Mouse (Mus musculus): ENCODE measurements around the gene Txnip. TPM values are rescaled to one million over a fixed set of nuclear protein-coding genes. Genes with fewer than 3 reads are reported as not detected.

Gene Txnip
- polyA plus RNA-seq, 1 experiment from 2014 or later: 106 TPM

DNA sequence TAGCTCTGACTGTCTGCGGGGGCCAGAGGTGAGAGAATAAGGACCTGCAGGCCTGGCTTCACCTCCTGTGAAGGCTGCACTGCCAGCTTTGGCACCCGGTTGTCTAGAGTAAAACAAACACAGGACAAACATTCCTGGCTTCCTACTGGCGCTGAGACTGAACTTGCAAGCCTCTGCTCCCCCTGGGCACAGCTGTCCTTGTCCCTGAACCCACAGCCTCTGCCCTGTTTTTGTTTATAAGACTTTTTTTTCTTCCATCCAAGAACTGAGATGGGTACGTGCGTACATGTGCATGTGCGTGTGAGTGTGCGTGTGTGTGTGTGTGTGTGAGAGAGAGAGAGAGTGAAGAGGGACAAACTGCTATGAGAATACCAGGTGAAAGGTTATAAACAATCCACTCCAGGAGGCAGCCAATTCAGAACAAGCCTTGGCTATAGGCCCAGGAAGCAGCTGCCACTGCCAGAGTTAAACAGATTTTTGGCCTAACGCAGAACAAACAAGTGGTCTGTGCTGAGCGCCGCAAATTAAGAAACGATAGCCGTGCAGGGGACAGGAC, 2.6 kb upstream of the Txnip start:
- Histone ChIP-seq H3K9me3 (replicated peaks; ENCODE audit: control insufficient read depth, low read length) (no peaks in the 10 kb centered on the region), H3K9ac (ENCODE audit: low read depth, low read length) (0 out of 2 replicates have a peak overlapping the region, but pooled peaks have one; percentile 39), H3K4me2 (no peak overlapping the region; the same call in 1 of the 2 replicates), H3K27me3 (ENCODE audit: control insufficient read depth, insufficient read depth, low read length) (no peaks in the 10 kb centered on the region), H3K27ac (ENCODE audit: low read depth, low read length) (peak overlapping the region; percentile 73), H3K4me1 (ENCODE audit: control insufficient read depth, insufficient read depth, low read length) (peaks cover 21% of the 10 kb centered on the region), H3K4me3 (ENCODE audit: low read depth, low read length) (no peak overlapping the region), H3K36me3 (ENCODE audit: control insufficient read depth, insufficient read depth, low read length) (0 out of 2 replicates have a peak, but pooled peaks cover 6% of the 10 kb centered on the region)
- WGBS (ENCODE audit: insufficient replicate concordance): 55% methylated on average over 12 of the region's 12 CpGs
- no peak for ATAC-seq (replicated peaks; ENCODE audit: insufficient number of reproducible peaks, low FRiP score, low TSS enrichment)

GRCm38 (mm10) chr3:96555999-96556614, 1.6 kb upstream of the Txnip start:
- ATAC-seq (replicated peaks; ENCODE audit: insufficient number of reproducible peaks, low FRiP score, low TSS enrichment): no peak
- H3K9ac ChIP-seq (ENCODE audit: low read depth, low read length): peak overlapping the region; percentile 86; the same call in 1 of the 2 replicates
- peaks cover 15% of the 10 kb centered on the region for H3K36me3 ChIP-seq (ENCODE audit: control insufficient read depth, insufficient read depth, low read length)
- H3K27me3 ChIP-seq (ENCODE audit: control insufficient read depth, insufficient read depth, low read length): no peaks in the 10 kb centered on the region
- H3K4me3 ChIP-seq (ENCODE audit: low read depth, low read length): peak overlapping the region; percentile 70
- no peaks in the 10 kb centered on the region for H3K9me3 ChIP-seq (replicated peaks; ENCODE audit: control insufficient read depth, low read length)
- peak overlapping the region; percentile 73 for H3K27ac ChIP-seq (ENCODE audit: low read depth, low read length)
- H3K4me1 ChIP-seq (ENCODE audit: control insufficient read depth, insufficient read depth, low read length): peaks cover 31% of the 10 kb centered on the region
- WGBS (ENCODE audit: insufficient replicate concordance): 75% methylated on average over 15 of the region's 15 CpGs
- H3K4me2 ChIP-seq: peak overlapping the region; percentile 90

DNA sequence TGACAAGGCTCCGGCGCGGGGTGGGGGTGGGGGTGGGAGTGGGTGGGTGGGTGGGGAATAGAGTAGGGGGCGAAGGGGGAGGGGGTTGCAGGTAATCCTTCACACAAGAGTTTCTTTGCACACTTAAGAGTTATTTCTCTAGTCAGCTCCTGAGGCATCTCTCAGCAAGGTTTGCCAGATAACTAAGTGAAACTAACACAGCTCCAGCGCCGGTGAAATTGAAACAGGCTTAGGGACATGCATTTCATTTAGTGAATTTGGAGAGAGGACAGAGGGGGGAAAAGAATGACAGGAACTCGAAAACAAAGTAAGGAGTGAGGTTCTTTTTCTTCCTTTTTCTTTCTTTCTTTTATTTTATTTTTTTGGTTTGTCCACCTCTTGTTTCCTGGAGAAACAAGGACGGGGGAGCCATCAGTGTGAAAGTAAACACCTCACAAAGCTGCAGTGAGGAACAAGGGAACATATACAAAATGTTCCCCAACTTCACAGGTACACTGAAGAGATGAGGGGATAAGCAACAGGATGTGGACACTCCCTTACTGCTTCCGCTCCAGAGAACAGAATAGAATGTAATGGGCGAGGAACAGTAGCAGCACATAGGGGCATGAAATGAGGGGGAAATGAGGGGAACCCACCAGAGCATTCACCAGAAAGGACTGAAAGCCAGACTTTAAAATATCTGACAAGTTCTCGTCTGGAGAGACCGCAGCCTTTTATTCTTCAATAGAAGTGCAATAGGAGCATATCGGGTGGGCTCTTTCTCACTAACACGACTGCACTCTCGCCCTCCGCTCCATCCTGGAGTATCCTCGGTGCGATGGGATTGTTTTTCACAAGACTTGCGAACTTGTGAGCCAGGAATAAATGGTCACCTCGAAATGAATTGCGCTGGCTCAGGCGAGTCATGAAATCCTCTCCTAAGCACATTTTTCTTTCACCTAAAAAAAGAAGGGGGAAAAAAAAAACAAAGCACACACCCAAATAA, 814 bp upstream of the Txnip start:
- Histone ChIP-seq H3K4me1 (ENCODE audit: control insufficient read depth, insufficient read depth, low read length) (peaks cover 31% of the 10 kb centered on the region), H3K4me3 (ENCODE audit: low read depth, low read length) (peak overlapping the region; percentile 70), H3K36me3 (ENCODE audit: control insufficient read depth, insufficient read depth, low read length) (peaks cover 18% of the 10 kb centered on the region)

GRCm38 (mm10) chr3:96558159-96558558, 402 bp downstream of the Txnip start:
- Histone ChIP-seq H3K4me2 (peak overlapping the region; percentile 90), H3K27ac (ENCODE audit: low read depth, low read length) (peak overlapping the region; percentile 94), H3K27me3 (ENCODE audit: control insufficient read depth, insufficient read depth, low read length) (no peaks in the 10 kb centered on the region), H3K36me3 (ENCODE audit: control insufficient read depth, insufficient read depth, low read length) (peaks cover 18% of the 10 kb centered on the region), H3K9me3 (replicated peaks; ENCODE audit: control insufficient read depth, low read length) (no peaks in the 10 kb centered on the region), H3K4me1 (ENCODE audit: control insufficient read depth, insufficient read depth, low read length) (peaks cover 31% of the 10 kb centered on the region), H3K9ac (ENCODE audit: low read depth, low read length) (peak overlapping the region; percentile 86), H3K4me3 (ENCODE audit: low read depth, low read length) (peak overlapping the region; percentile 70)
- no peak for ATAC-seq (replicated peaks; ENCODE audit: insufficient number of reproducible peaks, low FRiP score, low TSS enrichment)
- WGBS (ENCODE audit: insufficient replicate concordance): 1% methylated on average over 17 of the region's 17 CpGs

More for the DNA sequence above, 814 bp upstream of the Txnip start:
- Histone ChIP-seq H3K9ac (ENCODE audit: low read depth, low read length) (peak overlapping the region; percentile 86), H3K27ac (ENCODE audit: low read depth, low read length) (peak overlapping the region; percentile 94), H3K4me2 (peak overlapping the region; percentile 90), H3K9me3 (replicated peaks; ENCODE audit: control insufficient read depth, low read length) (no peaks in the 10 kb centered on the region), H3K27me3 (ENCODE audit: control insufficient read depth, insufficient read depth, low read length) (no peaks in the 10 kb centered on the region)
- ATAC-seq (replicated peaks; ENCODE audit: insufficient number of reproducible peaks, low FRiP score, low TSS enrichment): no peak
- WGBS (ENCODE audit: insufficient replicate concordance): 3% methylated on average over 22 of the region's 22 CpGs

- no peaks in the 10 kb centered on the region for H3K9me3 ChIP-seq (replicated peaks; ENCODE audit: control insufficient read depth, low read length)
- WGBS (ENCODE audit: insufficient replicate concordance): 31% methylated on average over 10 of the region's 10 CpGs
- peak overlapping the region; percentile 86 for H3K9ac ChIP-seq (ENCODE audit: low read depth, low read length)
- ATAC-seq (replicated peaks; ENCODE audit: insufficient number of reproducible peaks, low FRiP score, low TSS enrichment): no peak
- no peaks in the 10 kb centered on the region for H3K27me3 ChIP-seq (ENCODE audit: control insufficient read depth, insufficient read depth, low read length)
- peak overlapping the region; percentile 70 for H3K4me3 ChIP-seq (ENCODE audit: low read depth, low read length)
- peaks cover 31% of the 10 kb centered on the region for H3K4me1 ChIP-seq (ENCODE audit: control insufficient read depth, insufficient read depth, low read length)
- H3K27ac ChIP-seq (ENCODE audit: low read depth, low read length): peak overlapping the region; percentile 94
- H3K36me3 ChIP-seq (ENCODE audit: control insufficient read depth, insufficient read depth, low read length): peaks cover 18% of the 10 kb centered on the region
- peak overlapping the region; percentile 90 for H3K4me2 ChIP-seq
These were observed 975 bp downstream of the Txnip start for GRCm38 (mm10) chr3:96558668-96559196.

DNA sequence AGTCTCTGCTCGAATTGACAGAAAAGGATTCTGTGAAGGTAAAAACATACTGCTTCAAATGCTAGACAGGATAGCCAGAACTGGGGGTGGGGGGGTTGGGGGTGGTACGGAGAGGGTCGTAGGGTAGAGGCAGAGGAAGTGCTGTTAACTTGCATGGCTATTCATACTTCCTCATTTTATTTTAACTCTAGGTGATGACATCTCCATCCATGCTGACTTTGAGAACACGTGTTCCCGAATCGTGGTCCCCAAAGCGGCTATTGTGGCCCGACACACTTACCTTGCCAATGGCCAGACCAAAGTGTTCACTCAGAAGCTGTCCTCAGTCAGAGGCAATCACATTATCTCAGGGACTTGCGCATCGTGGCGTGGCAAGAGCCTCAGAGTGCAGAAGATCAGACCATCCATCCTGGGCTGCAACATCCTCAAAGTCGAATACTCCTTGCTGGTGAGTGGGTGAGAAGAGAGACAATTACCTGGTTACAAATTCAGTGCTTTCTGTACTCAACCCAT, 1.7 kb downstream of the Txnip start:
- Histone ChIP-seq H3K4me1 (ENCODE audit: control insufficient read depth, insufficient read depth, low read length) (peaks cover 36% of the 10 kb centered on the region), H3K9me3 (replicated peaks; ENCODE audit: control insufficient read depth, low read length) (no peaks in the 10 kb centered on the region), H3K9ac (ENCODE audit: low read depth, low read length) (peak overlapping the region; percentile 86), H3K4me2 (peak overlapping the region; percentile 90), H3K36me3 (ENCODE audit: control insufficient read depth, insufficient read depth, low read length) (peaks cover 18% of the 10 kb centered on the region), H3K4me3 (ENCODE audit: low read depth, low read length) (peak overlapping the region; percentile 70), H3K27me3 (ENCODE audit: control insufficient read depth, insufficient read depth, low read length) (no peaks in the 10 kb centered on the region), H3K27ac (ENCODE audit: low read depth, low read length) (peak overlapping the region; percentile 94)
- ATAC-seq (replicated peaks; ENCODE audit: insufficient number of reproducible peaks, low FRiP score, low TSS enrichment): no peak
- 50% methylated on average over 12 of the region's 12 CpGs for WGBS (ENCODE audit: insufficient replicate concordance)

- Histone ChIP-seq H3K36me3 (ENCODE audit: control insufficient read depth, insufficient read depth, low read length) (peaks cover 18% of the 10 kb centered on the region), H3K9me3 (replicated peaks; ENCODE audit: control insufficient read depth, low read length) (no peaks in the 10 kb centered on the region), H3K27ac (ENCODE audit: low read depth, low read length) (peak overlapping the region; percentile 94), H3K4me1 (ENCODE audit: control insufficient read depth, insufficient read depth, low read length) (peaks cover 36% of the 10 kb centered on the region), H3K9ac (ENCODE audit: low read depth, low read length) (peak overlapping the region; percentile 86), H3K4me3 (ENCODE audit: low read depth, low read length) (peak overlapping the region; percentile 70), H3K4me2 (peak overlapping the region; percentile 90), H3K27me3 (ENCODE audit: control insufficient read depth, insufficient read depth, low read length) (no peaks in the 10 kb centered on the region)
- WGBS (ENCODE audit: insufficient replicate concordance): 68% methylated on average over 23 of the region's 23 CpGs
- ATAC-seq (replicated peaks; ENCODE audit: insufficient number of reproducible peaks, low FRiP score, low TSS enrichment): no peak
These were observed 2.4 kb downstream of the Txnip start for GRCm38 (mm10) chr3:96559911-96560850.
